Mouse (Mus musculus) left cerebral cortex, adult 2 months (tissue): ENCODE measurements at regions not wholly inside any gene's neighbourhood (a gene's known extent, or its start where the extent isn't known, plus 50 kb on each side); places are given as distances from the start of the nearest gene placed in this dataset.

Experiments
- DNase-seq, 2 experiments: peaks; one replicate each; pipeline ENCODE4 v3.0.0; 2021 to 2022; ENCODE audit warnings: low spot score in 2 of 2, mixed read lengths in 1 of 2; ENCODE audit errors: extremely low spot score in 1 of 2
- H3K27ac ChIP-seq: fragments of 200-600 bp; 2 replicates; pipeline ENCODE4 v1.8.1; 2022
- H3K4me3 ChIP-seq: fragments of 200-600 bp; 2 replicates; pipeline ENCODE4 v1.8.1; 2022
- CTCF ChIP-seq: fragments of 200-600 bp; IDR thresholded peaks from 2 replicates; pipeline ENCODE4 v1.8.1; 2022; ENCODE audit warnings: antibody characterized with exemption, mild to moderate bottlenecking, moderate library complexity
- intact Hi-C: fragments of 180-260 bp; cut with DNase I; formaldehyde crosslinking; loops from one replicate; pipeline ENCODE4 v1.15.1; 2025

- no peak for TF ChIP-seq CTCF
- Histone ChIP-seq H3K4me3 (no peak overlapping the region), H3K27ac (no peak overlapping the region)
- intact Hi-C loops = no loop called here
- DNase-seq = no peak
Observed at GRCm38 (mm10) chr19:28732998-28733397, 53.1 kb upstream of the Glis3 start.

- no peak for TF ChIP-seq CTCF
- intact Hi-C loops = no loop called here
- no peak overlapping the region for H3K4me3 ChIP-seq
- H3K27ac ChIP-seq = no peak overlapping the region
- DNase-seq = no peak
Observed at GRCm38 (mm10) chr19:28733781-28734180, 53.9 kb upstream of the Glis3 start.

DNA sequence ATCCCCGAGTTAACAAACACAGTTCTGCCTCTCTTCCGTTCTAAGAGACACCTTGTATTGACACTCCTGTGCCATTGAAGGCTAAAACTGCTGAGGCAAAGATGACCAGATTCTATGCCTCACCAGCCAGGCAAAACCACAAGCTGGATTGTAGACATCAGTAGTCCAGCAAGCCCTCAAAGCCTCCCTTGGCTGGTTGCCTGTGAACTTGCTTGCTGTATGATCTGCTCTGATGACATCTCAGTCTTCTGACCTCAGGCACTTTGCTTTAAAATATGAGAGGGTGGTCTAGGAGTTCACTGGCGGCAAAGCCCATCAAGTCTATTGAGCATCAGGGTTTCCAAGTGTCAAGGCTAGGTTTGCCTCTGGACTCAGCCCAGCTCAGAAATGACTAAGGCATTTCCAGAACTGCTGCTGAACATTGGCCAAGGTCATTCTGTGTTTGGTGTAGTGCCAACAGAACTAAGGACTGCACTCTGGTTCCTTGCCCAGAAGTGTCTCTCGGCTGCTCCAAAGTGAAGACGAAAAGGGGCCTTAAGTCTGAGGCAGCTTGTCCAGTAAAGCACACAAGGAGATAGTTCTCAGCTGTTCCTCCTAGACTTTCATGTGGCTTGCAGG lies 63.4 kb upstream of the Glis3 start:
- no peak overlapping the region for H3K4me3 ChIP-seq
- H3K27ac ChIP-seq = no peak overlapping the region
- intact Hi-C loops = no loop called here
- DNase-seq = no peak
- TF ChIP-seq CTCF = no peak

DNA sequence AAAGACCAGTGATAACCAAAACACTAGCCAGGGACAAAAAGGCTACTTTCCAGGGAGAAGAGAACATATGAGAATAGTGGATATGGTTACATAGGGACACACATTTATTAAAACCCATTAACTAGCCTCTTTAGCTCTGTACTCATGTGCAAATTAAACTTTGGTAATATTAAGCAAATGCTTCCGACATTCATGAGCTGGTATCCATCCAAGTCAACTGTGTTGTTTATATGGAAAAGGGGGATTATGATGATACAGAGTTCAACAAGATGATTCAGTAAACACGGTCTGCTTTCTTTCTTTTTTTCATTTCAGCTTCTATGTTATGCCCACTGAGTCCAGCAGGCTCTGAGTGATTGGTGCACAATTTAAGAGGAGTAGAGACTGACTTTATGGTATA lies 65.2 kb upstream of the Glis3 start:
- Histone ChIP-seq H3K4me3 (no peak overlapping the region), H3K27ac (no peak overlapping the region)
- intact Hi-C loops = no loop called here
- TF ChIP-seq CTCF = no peak
- no peak for DNase-seq

DNA sequence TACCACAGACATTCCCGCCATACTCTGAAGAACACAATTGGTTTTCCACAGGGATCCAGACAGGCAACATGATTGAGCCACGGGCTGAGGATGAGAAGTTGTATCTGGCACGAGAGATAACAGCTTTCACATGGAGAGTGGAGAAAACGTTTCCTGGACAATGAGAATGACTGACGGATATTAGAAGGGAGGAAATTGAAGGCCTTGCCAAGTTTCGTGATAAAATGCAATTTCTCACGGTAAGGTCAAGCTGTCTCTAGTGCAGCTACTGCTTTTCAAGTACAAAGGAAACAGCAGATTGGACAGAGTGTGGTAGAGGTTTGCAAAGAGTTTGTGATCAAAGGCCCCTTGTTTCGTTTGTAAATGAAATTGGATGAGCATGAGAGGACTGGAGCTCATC lies 65.7 kb upstream of the Glis3 start:
- intact Hi-C loops = no loop called here
- Histone ChIP-seq H3K4me3 (no peak overlapping the region), H3K27ac (no peak overlapping the region)
- DNase-seq = no peak
- TF ChIP-seq CTCF = no peak

DNA sequence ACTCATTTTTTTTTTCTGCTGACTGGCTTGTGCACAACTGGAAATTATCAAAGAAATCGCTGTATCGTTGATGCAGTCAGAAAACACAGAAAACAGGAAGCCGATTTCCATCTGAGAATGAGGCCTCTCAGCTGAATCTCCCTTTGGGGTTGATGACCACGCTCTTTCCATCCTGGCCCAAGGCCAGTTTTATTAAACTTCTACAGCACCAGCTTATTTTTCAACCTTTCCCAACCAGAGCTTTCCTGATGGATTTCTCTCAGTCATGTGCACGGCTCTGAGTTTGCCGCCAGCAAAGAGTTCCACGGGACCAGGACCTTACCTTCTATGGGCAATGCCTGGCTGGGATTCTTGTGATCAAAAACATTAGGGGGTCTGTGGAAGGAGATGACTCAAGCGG lies 71.2 kb upstream of the Glis3 start:
- DNase-seq = no peak
- Histone ChIP-seq H3K27ac (no peak overlapping the region), H3K4me3 (no peak overlapping the region)
- no peak for TF ChIP-seq CTCF
- intact Hi-C loops = no loop called here

DNA sequence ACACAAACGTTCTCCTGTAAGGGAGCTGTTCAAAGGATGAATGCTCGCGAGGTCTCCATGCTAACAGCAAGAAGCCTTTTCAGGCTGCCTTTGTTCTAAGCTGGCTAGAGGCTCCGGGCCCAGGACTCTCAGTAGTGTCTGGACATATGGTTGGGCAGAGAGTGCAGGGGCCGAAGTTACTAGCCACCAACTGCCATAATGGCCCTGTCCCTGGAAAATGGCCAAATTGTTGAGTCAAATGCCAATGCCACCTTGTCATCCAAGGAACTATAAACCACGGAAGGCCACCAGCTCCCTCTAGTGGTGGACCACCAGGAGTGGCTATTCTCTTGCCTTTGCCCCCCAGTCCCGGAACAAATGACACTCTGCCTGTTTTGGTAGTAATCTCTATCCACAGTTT lies 76.0 kb upstream of the Slc1a1 start:
- Histone ChIP-seq H3K4me3 (no peak overlapping the region), H3K27ac (no peak overlapping the region)
- intact Hi-C loops = loop anchor here (2.0 kb wide), 2 partner anchors 62 to 1312 kb away; no protein-coding TSS in a partner anchor
- DNase-seq = peak; percentile 68 to 70
- peak; percentile 80 for TF ChIP-seq CTCF

GRCm38 (mm10) chr19:28764795-28765360 lies 70.0 kb upstream of the Slc1a1 start:
- no peak for DNase-seq
- intact Hi-C loops = loop anchor here (10.0 kb wide), 4 partner anchors 600 to 1190 kb away; no protein-coding TSS in a partner anchor
- Histone ChIP-seq H3K4me3 (no peak overlapping the region), H3K27ac (no peak overlapping the region)
- no peak for TF ChIP-seq CTCF

- no peak overlapping the region for H3K4me3 ChIP-seq
- intact Hi-C loops = loop anchor here (10.0 kb wide), 4 partner anchors 603 to 1193 kb away; no protein-coding TSS in a partner anchor
- DNase-seq = no peak
- no peak overlapping the region for H3K27ac ChIP-seq
- peak; percentile 45 for TF ChIP-seq CTCF
Observed at GRCm38 (mm10) chr19:28768218-28768617, 66.6 kb upstream of the Slc1a1 start.

DNA sequence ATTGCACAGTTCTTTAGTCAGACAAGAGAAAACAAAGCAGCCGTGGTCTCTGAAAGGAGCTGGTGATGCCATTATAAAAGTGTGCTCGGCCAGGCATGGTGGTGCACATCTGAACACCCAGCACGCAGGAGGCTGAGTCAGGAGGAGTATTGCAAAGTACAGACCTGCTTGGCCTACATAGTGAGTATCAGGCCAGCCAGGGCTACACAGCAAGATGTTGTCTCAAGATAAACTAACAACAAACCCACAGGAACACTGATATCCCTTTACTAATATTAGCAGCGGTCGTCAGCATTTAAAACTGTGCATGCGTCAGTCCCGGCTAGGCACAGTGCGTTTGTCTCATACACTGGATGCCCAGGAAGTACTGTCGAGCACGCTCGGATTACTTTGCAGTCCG lies 64.4 kb upstream of the Slc1a1 start:
- H3K4me3 ChIP-seq = no peak overlapping the region
- intact Hi-C loops = loop anchor here (10.0 kb wide), 2 partner anchors 294 to 484 kb away; partner anchors contain the start of gene Jak2
- DNase-seq = no peak
- TF ChIP-seq CTCF = no peak
- no peak overlapping the region for H3K27ac ChIP-seq

DNA sequence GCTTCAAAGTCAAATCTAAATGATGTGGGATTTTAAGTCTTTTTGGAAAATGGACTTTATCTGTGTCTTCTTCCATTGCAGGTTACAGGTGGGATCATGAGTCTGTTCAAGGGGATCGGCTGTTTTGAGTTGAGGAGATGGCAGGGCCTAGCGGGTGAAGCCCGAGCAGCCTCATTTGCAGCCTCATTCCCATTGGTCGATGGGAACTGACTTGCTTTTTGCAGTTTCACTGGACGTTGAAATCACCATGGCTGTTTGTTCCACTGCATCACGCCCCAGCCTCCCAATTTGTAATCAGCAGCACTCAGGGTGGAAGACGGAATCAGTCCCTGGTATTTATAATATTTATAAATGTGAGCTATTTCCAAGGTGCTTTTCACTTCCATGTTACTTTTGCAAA lies 63.0 kb upstream of the Slc1a1 start:
- Histone ChIP-seq H3K27ac (no peak overlapping the region), H3K4me3 (no peak overlapping the region)
- no peak for TF ChIP-seq CTCF
- DNase-seq = no peak
- intact Hi-C loops = loop anchor here (10.0 kb wide), 2 partner anchors 293 to 483 kb away; partner anchors contain the start of gene Jak2

DNA sequence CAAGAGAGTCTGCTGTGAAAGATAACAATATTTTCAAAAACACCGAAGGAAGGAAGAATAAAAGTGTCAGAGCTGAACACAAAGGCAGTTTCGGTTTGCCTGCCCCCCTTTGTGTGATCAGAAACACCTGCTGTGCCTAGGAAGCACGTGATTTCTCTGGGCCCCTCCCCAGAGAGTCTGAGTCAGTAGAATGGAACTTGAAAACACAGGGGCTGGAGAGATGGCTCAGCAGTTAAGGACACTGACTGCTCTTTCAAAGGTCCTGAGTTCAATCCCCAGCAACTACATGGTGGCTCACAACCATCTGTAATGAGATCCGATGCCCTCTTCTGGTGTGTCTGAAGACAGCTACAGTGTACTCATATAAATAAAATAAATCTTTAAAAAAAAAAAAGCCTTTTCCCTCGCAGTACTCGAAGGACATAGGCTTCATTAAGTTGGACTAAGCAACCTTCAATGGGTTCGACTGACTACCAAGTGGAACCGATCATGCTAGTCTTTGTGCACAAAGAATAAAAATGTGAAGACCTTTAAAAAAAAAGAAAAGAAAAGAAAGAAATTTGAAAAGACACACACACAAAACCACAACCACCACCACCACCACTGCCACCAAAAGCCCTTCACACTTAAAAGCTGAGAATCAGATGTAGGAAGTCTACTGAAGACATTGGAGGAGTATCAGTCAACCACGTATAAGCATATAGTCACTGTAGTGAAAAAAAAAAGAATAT lies 61.8 kb upstream of the Slc1a1 start:
- Histone ChIP-seq H3K4me3 (no peak overlapping the region), H3K27ac (no peak overlapping the region)
- DNase-seq = no peak
- TF ChIP-seq CTCF = no peak
- intact Hi-C loops = loop anchor here (10.0 kb wide), 2 partner anchors 292 to 482 kb away; partner anchors contain the start of gene Jak2
